Mouse (Mus musculus): ENCODE results near the gene Tlx1.
A peak's percentile ranks its signal among the peaks of the same experiment; 100 is the strongest.

Gene Tlx1

GRCm38 (mm10) chr19:45150490-45151181, at the start of gene Tlx1:
Tlx1 (plus strand) TSS chr19:45150680.
- DNase-seq: no peak

GRCm38 (mm10) chr19:45105591-45105990, 44.9 kb upstream of the Tlx1 start:
- DNase-seq: no peak

DNA sequence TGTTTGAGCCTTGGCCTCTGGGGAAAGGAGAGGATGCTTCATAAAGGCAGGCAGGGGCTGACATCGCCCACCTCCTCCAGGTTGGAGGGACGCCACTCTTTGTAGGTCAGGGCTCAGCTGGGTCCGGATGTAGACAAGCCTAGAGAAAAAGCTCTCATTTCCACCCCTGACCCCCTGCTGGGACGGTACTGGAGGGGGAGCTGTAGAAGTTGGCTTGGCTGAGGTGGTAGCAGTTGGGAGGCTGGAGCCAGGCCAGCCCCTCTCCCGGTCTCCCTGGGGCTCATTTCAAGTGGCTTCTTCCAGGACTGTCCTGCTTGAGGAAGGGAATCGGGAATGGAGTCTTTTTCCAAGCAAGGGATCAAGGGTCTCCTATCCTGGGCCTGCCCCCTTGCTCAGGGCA, 43.8 kb upstream of the Tlx1 start:
- no peak for DNase-seq

DNA sequence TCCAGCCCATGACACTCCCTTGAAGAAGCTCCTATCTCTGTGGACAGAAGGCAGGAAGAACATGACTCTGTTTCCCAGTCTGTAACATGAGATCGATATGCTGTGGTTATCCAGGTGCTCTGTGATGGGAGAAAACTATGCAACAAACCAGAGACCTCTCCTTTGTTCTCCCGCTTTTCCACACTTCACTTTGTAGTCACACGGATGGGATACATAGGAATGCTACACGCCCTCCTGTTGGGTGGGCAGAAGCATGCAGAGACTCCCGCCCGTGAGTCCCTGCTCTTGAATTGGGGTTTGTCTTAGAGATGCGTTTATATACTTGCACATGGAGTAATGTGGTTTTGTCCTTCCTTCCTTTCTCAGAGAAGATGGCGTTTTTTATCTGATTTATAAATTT, 39.8 kb upstream of the Tlx1 start:
- DNase-seq: no peak

DNA sequence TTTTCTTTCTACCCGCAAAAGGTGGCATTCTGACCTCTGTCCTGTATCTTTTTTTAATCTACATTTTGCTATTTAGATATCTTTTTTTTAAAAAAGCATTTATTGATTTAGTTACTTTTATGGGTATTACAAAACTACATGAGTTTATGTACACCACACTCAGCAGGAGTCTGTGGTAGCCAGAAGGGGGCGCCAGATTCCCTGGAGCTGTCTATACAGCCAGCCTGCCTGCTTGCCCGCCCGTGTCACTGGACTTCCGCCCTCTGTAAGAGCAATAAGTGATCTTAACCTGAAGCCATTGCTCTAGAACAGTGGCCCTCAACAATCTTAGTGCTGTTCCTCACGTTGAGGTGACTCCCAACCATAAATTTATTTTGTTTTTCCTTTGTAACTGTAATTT, 38.0 kb upstream of the Tlx1 start:
- no peak for DNase-seq

GRCm38 (mm10) chr19:45113791-45114460, 36.6 kb upstream of the Tlx1 start:
- DNase-seq: no peak

DNA sequence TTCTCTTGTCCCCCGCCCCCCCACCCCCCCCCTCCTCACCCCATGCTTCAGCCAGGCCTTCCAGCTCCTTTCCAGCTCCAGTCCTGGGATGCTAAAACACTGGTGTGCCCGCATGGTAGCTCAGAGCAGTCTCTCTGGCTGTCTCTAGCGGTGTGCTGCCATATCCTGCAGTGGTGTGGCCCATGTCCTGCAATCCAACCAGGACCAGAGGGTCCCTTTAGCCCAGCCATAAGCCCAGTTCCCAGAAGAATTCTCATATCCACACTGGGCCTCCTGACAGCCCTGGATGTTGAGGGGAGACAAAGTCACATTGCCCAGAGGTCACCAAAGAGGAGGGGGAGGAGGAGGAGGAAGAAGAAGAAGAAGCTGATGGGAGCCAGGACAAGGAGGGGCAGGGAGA, 35.7 kb upstream of the Tlx1 start:
- DNase-seq: no peak

GRCm38 (mm10) chr19:45116798-45117197, 33.7 kb upstream of the Tlx1 start:
- no peak for DNase-seq

GRCm38 (mm10) chr19:45131966-45132628, 18.4 kb upstream of the Tlx1 start:
- peak; percentile 92 for DNase-seq

DNA sequence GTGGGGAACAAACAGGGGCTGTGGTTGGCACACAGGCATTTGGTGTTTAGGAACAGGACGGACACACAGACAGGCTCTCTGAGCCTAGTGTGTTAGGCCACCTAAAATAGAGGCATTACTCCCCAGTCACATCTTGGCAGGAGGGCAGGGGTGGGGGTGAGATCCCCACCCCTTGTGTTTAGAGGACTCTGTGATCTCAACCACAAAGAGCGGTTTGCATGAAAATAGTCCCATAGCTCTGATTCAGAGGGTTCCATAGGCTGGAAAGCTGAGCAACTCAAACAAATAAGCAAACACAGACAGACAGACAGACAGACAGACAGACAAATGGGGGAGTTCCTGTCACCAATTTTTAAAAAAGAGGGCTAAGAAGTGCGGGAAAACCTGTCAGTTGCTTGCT, 7.9 kb upstream of the Tlx1 start:
- no peak for DNase-seq

DNA sequence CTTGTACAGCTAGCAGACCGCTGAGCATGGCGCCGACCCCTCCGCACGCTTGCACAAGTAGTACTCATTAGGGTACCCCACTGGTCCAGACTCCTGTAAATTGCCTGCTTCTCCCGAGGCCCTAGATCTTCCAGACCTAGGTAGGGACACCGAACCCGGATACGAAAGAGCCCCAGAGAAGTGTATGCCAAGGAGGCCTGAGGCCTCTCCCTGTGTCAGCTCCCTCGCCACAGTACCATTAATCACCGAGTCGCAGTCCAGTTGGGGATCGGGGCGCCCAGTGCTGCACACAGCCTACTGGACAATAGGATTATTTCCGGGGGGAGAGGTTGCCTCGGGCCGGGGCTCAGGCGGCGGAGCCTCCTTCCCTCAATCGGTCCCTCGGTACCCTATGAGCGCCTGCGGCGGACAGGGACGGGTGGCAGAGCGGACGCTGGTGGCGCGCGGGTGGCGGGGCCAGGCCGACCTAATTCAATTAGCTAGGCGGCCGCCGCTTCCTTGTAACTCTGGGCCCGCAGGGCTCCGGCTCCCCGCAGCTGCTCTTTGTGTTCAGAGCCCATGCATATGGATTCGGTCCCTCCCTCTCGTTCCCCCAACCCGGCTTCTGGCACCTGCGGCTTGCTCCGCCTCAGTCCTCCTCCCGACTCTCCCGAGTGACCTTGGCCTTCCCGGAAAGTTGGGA, 7.1 kb upstream of the Tlx1 start:
- DNase-seq: no peak

- DNase-seq: no peak
Measured at GRCm38 (mm10) chr19:45147071-45147470, 3.4 kb upstream of the Tlx1 start.

DNA sequence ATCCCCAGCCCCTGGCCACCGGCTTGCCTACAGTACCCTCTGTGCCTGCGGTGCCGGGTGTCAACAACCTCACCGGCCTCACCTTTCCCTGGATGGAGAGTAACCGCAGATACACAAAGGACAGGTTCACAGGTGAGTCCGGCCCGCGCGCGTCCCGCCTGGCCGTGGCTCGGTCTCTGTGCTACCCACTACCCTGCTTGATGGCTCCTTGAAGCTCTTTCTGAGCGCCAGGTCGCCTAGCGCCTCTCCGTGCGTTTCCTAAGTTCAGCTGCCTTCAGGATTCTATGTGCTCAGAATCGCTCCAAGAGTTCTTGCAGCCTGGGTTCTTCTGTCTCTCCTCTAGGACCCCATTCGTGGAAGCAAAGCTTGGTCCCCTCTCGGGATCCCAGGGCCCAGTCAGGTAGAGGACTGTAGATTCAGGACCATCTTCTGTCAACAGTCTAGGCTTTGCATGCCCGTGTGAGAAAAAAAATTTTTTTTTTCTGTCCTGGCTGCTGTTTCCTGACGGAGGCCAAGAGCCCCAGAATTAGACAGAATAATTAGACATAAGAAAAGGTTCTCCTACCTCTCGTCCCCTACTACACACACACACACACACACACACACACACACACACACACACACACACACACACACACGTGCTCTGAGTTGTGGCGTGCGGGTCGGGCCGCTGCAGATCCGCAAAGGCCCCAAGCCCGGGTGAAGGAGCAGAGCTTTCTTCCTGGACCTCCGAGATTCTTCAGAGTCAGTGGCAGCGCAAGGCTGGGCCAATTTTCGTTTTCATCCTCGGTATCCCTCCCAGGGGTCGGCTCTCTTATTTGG, 1.1 kb downstream of the Tlx1 start:
- no peak for DNase-seq

GRCm38 (mm10) chr19:45152183-45152650, 1.7 kb downstream of the Tlx1 start:
- DNase-seq: no peak

- no peak for DNase-seq
Measured at GRCm38 (mm10) chr19:45153311-45154058, 3.0 kb downstream of the Tlx1 start.

DNA sequence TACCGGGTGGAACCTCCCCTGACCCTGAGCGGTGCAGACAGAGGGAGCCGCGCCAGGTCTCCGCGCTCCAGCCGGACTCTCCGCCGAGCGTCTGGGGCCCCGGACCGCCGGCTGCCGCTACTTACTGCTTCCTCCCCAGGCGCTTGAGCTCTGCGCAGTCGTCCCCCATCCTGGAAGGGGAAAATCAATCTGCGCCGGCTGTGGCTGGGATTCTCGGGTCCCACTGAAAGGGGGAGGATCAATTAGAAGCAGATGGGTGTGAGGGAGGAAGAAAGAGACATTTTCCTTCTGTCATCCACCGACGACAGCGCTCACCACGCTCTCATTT, 3.5 kb downstream of the Tlx1 start:
- DNase-seq: no peak

- DNase-seq: no peak
Measured at GRCm38 (mm10) chr19:45154521-45154920, 4.0 kb downstream of the Tlx1 start.

DNA sequence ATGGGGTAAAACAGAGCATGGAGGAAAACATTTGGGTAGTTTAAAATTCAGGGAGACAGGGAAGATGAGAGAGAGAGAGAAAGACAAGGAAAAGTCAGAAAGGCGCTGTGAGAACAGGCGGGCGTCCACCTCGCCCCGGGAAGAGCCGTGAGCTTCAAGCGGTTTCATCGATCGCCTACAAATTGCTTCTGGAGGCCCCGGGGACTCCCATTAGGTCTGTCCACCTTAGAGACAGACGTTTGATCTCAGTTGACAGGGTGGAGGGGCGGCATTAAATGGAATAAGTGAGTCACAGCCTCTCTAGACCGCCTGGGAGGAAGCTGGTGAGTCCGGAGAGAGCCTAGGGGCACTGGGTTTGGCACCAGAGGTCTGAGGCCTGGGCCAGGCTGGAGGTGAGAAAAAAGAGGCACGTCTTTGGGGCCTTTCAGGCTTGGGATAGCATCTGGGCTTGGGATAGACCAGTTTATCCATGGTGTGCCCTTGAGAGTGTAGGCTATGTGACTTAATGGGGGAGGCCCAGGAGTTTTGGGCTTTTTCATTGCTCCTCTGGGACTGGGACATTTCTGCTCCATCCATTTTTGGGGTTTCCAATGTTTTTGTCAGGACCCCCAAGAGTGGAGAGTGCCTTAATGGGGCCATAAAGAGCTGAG, 4.8 kb downstream of the Tlx1 start:
- DNase-seq: no peak

DNA sequence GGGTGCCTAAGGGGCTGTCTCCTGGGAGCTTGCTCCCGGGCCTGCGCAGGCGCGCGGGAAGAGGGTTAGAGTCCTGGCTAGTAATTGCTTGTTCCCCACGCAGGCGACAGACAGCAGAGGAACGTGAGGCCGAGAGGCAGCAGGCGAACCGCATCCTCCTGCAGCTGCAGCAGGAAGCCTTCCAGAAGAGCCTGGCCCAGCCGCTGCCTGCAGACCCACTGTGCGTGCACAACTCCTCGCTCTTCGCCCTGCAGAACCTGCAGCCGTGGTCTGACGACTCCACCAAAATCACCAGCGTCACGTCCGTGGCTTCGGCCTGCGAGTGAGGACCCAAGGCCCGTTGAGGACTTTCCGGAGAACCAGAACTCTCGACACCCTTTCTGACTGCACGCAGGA, 5.3 kb downstream of the Tlx1 start:
- no peak for DNase-seq

DNA sequence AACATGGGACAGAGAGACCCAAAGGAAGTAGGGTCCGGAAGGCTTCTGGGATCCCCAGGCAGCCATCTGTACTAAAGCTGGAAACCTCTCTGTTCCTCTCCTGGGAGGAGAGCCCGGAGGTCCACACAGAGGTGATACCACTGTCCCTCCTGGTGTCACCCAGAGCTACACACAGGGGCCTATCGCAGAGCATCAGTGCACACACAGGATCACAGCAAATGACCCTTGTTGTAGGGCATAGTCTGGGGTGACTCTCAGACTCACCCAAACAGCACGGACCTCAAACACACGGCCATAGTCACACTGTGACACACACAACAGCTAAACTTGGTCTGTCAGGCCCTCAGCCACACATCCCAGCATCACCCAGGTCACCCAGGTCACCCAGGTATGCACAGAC, 5.9 kb downstream of the Tlx1 start:
- no peak for DNase-seq

DNA sequence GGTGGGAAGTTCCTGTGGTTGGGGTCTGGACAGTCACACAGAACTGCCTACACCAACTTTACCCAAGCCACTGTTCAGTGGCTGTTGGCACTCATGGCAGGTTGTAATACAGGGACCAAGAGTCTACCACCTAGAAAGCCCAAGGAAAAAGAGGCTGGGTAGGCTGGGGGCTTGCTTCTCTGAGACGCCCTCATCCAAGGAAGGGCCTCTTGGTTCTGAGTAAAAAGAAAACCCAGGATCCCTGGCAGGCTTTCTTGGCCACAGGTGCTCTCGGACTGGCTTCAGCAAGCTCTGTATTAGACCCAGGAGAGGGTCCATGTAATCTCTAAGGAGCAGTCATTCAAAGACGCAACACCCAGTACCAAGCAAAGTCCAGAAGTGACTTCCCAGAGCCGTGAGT, 7.7 kb downstream of the Tlx1 start:
- no peak for DNase-seq

DNA sequence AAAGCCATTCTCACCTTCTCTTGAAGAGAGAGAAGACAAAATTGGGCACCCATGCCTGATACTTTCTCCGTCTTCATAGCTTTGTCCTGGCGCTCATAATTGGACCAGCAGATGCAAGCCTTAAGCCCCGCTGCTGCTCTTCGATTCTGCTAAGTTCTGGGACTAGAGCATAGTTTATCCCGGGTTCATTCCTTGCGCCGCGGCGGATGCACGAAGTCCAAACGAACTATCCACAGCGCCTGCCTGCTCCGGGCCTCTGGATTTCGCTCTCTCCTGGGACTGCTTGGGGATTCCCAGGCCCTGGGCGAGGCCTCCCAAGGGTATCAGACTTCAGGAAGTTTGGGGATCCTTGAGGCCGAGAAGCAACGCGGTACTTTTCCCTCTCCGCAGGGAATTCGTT, 8.4 kb downstream of the Tlx1 start:
- DNase-seq: no peak

Data from heart, adult 11 months (tissue).